Mouse (Mus musculus): ENCODE measurements at regions not wholly inside any gene's neighbourhood (a gene's known extent, or its start where the extent isn't known, plus 50 kb on each side); places are given as distances from the start of the nearest gene placed in this dataset.

DNA sequence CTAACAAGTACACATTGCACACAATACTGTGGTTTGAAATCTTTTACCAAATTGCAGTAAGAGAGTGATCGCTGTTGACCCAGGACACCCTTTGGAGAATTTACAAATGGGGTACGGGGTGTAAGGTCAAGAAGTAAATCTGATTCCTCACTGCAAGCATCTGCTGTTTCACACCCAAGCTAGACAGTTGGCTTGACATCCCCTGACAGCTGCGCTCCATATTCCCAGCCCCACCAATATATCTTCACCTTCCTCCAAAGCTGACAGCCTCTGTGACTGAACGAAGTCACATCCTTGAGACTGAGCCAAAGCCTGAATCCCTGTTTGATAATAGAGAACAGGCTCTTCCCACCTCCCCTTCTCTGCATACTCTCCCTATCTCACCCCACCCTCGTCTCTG lies 98.5 kb upstream of the Pirt start:
- no peak overlapping the region for H3K9ac ChIP-seq (ENCODE audit: insufficient read depth, low read depth, low read length, poor library complexity, severe bottlenecking)
- in situ Hi-C loops (cut with MboI; ENCODE audit: low sequenced_read_pairs in 2 of 2, unreplicated experiment in 2 of 2): no loop called here
- H3K4me3 ChIP-seq (ENCODE audit: insufficient read depth in 1 of 2, low read depth in 1 of 2, low read length in 2 of 2, poor library complexity in 1 of 2, severe bottlenecking in 1 of 2): no peak overlapping the region
- no peak for DNase-seq (ENCODE audit: low read depth, low spot score)
- no peak for TF ChIP-seq MAFK (IDR thresholded peaks at IDR 0.05; ENCODE audit: insufficient read depth, low read depth, low read length)
- TF ChIP-seq ZNF384 (IDR thresholded peaks at IDR 0.05; ENCODE audit: low read depth, low read length): no peak
- no peak for TF ChIP-seq CHD2 (IDR thresholded peaks at IDR 0.05; ENCODE audit: low read depth, low read length)
- no peak for TF ChIP-seq ZC3H11A (IDR thresholded peaks at IDR 0.05; ENCODE audit: borderline replicate concordance, low read depth, low read length)
- TF ChIP-seq HCFC1 (IDR thresholded peaks at IDR 0.05; ENCODE audit: borderline replicate concordance, insufficient read depth, low read length): no peak
- 0 out of 2 replicates have a peak, but pooled peaks cover 2% of the 10 kb centered on the region for H3K9me3 ChIP-seq (ENCODE audit: control insufficient read depth, insufficient read depth, low read depth, low read length)
- H3K27ac ChIP-seq (ENCODE audit: insufficient read depth, low read depth, low read length, poor library complexity, severe bottlenecking): no peak overlapping the region
- no peaks in the 10 kb centered on the region for H3K4me1 ChIP-seq (ENCODE audit: control insufficient read depth in 2 of 2, insufficient read depth in 2 of 2, low read length in 2 of 2, poor library complexity in 1 of 2)
- H3K36me3 ChIP-seq (ENCODE audit: control insufficient read depth, insufficient read depth, low read length, poor library complexity, severe bottlenecking): no peaks in the 10 kb centered on the region

GRCm38 (mm10) chr11:66813731-66814130 lies 98.0 kb upstream of the Pirt start:
- Histone ChIP-seq H3K9ac (ENCODE audit: insufficient read depth, low read depth, low read length, poor library complexity, severe bottlenecking) (no peak overlapping the region), H3K4me3 (ENCODE audit: insufficient read depth in 1 of 2, low read depth in 1 of 2, low read length in 2 of 2, poor library complexity in 1 of 2, severe bottlenecking in 1 of 2) (no peak overlapping the region)
- in situ Hi-C loops (cut with MboI; ENCODE audit: low sequenced_read_pairs in 2 of 2, unreplicated experiment in 2 of 2): no loop called here

GRCm38 (mm10) chr11:66835864-66836263 lies 75.9 kb upstream of the Pirt start:
- no peaks in the 10 kb centered on the region for H3K9me3 ChIP-seq (ENCODE audit: control insufficient read depth, insufficient read depth, low read depth, low read length)
- no peak overlapping the region for H3K9ac ChIP-seq (ENCODE audit: insufficient read depth, low read depth, low read length, poor library complexity, severe bottlenecking)
- no peaks in the 10 kb centered on the region for H3K36me3 ChIP-seq (ENCODE audit: control insufficient read depth, insufficient read depth, low read length, poor library complexity, severe bottlenecking)
- H3K4me1 ChIP-seq (ENCODE audit: control insufficient read depth in 2 of 2, insufficient read depth in 2 of 2, low read length in 2 of 2, poor library complexity in 1 of 2): no peaks in the 10 kb centered on the region
- H3K27ac ChIP-seq (ENCODE audit: insufficient read depth, low read depth, low read length, poor library complexity, severe bottlenecking): no peak overlapping the region
- in situ Hi-C loops (cut with MboI; ENCODE audit: low sequenced_read_pairs in 2 of 2, unreplicated experiment in 2 of 2): no loop called here
- H3K4me3 ChIP-seq (ENCODE audit: insufficient read depth in 1 of 2, low read depth in 1 of 2, low read length in 2 of 2, poor library complexity in 1 of 2, severe bottlenecking in 1 of 2): no peak overlapping the region
- no peak for DNase-seq (ENCODE audit: low read depth, low spot score)
- no peak for TF ChIP-seq CHD2 (IDR thresholded peaks at IDR 0.05; ENCODE audit: low read depth, low read length)
- TF ChIP-seq ZNF384 (IDR thresholded peaks at IDR 0.05; ENCODE audit: low read depth, low read length): no peak
- TF ChIP-seq MAFK (IDR thresholded peaks at IDR 0.05; ENCODE audit: insufficient read depth, low read depth, low read length): no peak
- TF ChIP-seq HCFC1 (IDR thresholded peaks at IDR 0.05; ENCODE audit: borderline replicate concordance, insufficient read depth, low read length): no peak
- TF ChIP-seq ZC3H11A (IDR thresholded peaks at IDR 0.05; ENCODE audit: borderline replicate concordance, low read depth, low read length): no peak

More at GRCm38 (mm10) chr11:66813731-66814130, 98.0 kb upstream of the Pirt start:
- Histone ChIP-seq H3K27ac (ENCODE audit: insufficient read depth, low read depth, low read length, poor library complexity, severe bottlenecking) (no peak overlapping the region), H3K36me3 (ENCODE audit: control insufficient read depth, insufficient read depth, low read length, poor library complexity, severe bottlenecking) (no peaks in the 10 kb centered on the region), H3K4me1 (ENCODE audit: control insufficient read depth in 2 of 2, insufficient read depth in 2 of 2, low read length in 2 of 2, poor library complexity in 1 of 2) (no peaks in the 10 kb centered on the region), H3K9me3 (ENCODE audit: control insufficient read depth, insufficient read depth, low read depth, low read length) (0 out of 2 replicates have a peak, but pooled peaks cover 2% of the 10 kb centered on the region)
- no peak for DNase-seq (ENCODE audit: low read depth, low spot score)
- no peak for TF ChIP-seq ZNF384 (IDR thresholded peaks at IDR 0.05; ENCODE audit: low read depth, low read length)
- no peak for TF ChIP-seq HCFC1 (IDR thresholded peaks at IDR 0.05; ENCODE audit: borderline replicate concordance, insufficient read depth, low read length)
- no peak for TF ChIP-seq MAFK (IDR thresholded peaks at IDR 0.05; ENCODE audit: insufficient read depth, low read depth, low read length)
- TF ChIP-seq CHD2 (IDR thresholded peaks at IDR 0.05; ENCODE audit: low read depth, low read length): no peak
- TF ChIP-seq ZC3H11A (IDR thresholded peaks at IDR 0.05; ENCODE audit: borderline replicate concordance, low read depth, low read length): no peak

- in situ Hi-C loops (cut with MboI; ENCODE audit: low sequenced_read_pairs in 2 of 2, unreplicated experiment in 2 of 2): no loop called here
- no peaks in the 10 kb centered on the region for H3K4me1 ChIP-seq (ENCODE audit: control insufficient read depth in 2 of 2, insufficient read depth in 2 of 2, low read length in 2 of 2, poor library complexity in 1 of 2)
- no peak overlapping the region for H3K9ac ChIP-seq (ENCODE audit: insufficient read depth, low read depth, low read length, poor library complexity, severe bottlenecking)
- H3K9me3 ChIP-seq (ENCODE audit: control insufficient read depth, insufficient read depth, low read depth, low read length): no peaks in the 10 kb centered on the region
- TF ChIP-seq ZC3H11A (IDR thresholded peaks at IDR 0.05; ENCODE audit: borderline replicate concordance, low read depth, low read length): no peak
- no peak for TF ChIP-seq ZNF384 (IDR thresholded peaks at IDR 0.05; ENCODE audit: low read depth, low read length)
- no peak for TF ChIP-seq HCFC1 (IDR thresholded peaks at IDR 0.05; ENCODE audit: borderline replicate concordance, insufficient read depth, low read length)
- TF ChIP-seq CHD2 (IDR thresholded peaks at IDR 0.05; ENCODE audit: low read depth, low read length): no peak
- no peak for TF ChIP-seq MAFK (IDR thresholded peaks at IDR 0.05; ENCODE audit: insufficient read depth, low read depth, low read length)
- no peaks in the 10 kb centered on the region for H3K36me3 ChIP-seq (ENCODE audit: control insufficient read depth, insufficient read depth, low read length, poor library complexity, severe bottlenecking)
- no peak overlapping the region for H3K4me3 ChIP-seq (ENCODE audit: insufficient read depth in 1 of 2, low read depth in 1 of 2, low read length in 2 of 2, poor library complexity in 1 of 2, severe bottlenecking in 1 of 2)
- no peak for DNase-seq (ENCODE audit: low read depth, low spot score)
- H3K27ac ChIP-seq (ENCODE audit: insufficient read depth, low read depth, low read length, poor library complexity, severe bottlenecking): no peak overlapping the region
These were observed 75.0 kb upstream of the Pirt start for GRCm38 (mm10) chr11:66836633-66837380.

Data from ES-E14 (cell line).